Mouse (Mus musculus): ENCODE results near the gene Cd200r3.
A peak's percentile ranks its signal among the peaks of the same experiment; 100 is the strongest.

Cd200r3 gene

DNA sequence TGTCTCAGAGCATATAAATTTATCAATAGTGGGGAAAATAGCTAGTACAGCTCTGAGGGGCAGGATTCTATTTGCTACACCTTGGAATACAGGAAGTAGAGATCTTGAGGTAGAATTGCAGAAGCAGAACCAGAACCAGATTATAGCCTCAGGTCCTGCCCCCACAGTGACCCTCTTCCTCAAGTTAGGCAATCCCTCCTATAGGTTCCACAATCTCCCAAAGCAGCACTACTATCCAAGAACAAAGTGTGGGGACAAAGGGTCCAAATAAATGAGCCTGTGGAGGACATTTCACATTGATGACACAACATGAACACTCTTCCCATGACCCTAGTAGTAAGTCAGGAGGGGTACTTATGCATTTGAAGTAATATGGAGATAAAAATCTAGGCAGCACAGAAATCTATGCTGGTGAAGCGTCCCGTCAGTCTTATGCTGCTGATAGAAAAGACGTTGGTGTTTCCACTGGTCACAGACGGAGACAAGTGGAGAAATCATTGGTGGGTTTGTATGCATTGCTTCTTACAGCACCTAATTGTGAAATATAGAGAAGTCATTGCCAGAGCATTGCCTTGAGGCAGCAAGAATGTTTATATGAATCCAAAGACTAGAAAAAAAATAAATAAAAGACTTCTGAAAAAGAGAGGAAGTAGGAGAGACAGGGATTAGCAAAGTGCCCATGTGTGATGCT lies 45.3 kb downstream of the Cd200r3 start:
- DNase-seq (ENCODE audit: extremely low spot score), result no peak

DNA sequence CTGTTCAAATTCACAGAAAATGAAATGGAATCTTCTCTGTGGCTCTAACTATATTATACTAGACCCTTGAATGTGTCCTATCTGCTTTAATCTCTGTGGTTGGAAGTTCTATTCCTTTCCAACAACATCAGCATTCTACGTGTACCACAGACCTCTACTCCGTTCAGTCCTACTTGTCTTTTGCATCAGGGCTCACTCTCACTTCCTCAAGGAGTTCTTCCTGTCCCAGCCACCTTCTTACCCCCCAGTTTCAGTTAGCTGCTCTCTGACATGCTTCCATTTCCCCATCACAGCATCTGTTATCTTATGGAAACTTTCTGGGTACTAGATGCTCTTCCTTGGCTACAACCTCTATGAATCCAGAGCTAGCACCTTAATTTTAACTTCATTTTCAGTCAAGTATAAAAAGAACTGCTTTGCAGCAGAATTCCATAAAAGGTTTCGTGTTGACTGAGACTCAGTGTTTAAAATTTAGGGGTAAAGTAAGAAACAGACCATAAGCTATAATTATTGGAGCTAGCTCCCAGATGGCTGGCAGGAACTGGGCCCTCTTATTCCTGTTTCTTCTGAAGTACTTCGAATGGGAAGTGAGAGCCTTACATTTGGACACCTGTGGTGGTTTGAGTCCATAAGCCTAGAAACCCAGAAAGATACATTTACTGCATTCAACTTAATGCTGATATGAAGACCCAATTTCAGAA lies 50.0 kb downstream of the Cd200r3 start:
- DNase-seq (ENCODE audit: extremely low spot score), result no peak

DNA sequence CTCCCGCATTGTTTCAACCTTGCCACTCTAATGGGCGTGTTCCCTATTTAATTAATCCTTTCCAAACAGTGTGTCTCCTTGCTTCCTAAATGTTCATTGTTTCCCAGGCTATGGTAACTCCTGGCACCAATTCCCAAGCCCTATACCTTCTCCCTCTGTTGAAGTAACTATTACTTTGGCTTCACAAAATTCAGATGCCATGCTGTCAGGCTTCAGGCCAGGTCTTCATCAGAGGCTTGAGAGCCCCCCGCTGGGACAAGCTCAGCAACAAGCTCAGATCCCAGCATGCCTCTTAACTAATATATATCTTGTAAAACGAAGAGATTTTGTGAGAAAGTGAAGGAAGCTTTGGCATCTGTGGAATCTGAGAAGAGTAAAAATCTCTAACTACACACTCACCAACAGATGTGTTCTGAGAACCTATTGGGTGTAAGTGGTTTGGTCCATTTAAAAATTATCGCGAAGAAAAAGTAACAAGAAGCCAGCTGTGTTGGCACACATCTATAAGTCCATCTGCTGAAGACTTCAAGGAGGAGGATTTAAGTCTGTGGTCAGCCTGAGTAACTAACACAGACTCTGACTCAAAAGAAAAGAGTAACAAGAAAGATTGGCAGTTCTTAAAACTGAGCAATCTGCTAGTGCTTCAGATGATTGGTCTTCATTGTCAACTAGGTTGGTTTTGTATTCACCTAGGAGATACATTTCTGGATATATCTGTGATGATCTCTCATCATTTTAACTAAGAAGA lies 50.9 kb downstream of the Cd200r3 start:
- no peak for DNase-seq (ENCODE audit: extremely low spot score)

DNA sequence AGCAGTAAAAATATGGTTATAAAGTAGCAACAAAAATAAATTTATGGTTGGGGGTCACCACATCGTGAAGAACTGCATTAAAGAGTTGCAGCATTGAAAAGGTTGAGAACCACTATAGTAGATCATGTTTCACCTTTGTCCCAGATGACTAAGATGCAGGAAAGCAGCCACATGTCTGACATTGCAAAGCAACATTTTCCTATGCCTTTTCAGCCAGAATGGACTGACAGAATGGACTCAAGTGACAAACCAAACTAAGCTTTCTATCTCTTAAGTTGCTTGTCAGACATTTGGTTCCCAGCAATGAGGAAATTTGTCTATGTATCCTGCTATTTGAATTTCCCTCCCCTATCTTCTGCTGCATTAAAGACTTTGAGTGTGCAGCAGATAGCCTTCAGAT lies 51.6 kb downstream of the Cd200r3 start:
- DNase-seq (ENCODE audit: extremely low spot score), result no peak

DNA sequence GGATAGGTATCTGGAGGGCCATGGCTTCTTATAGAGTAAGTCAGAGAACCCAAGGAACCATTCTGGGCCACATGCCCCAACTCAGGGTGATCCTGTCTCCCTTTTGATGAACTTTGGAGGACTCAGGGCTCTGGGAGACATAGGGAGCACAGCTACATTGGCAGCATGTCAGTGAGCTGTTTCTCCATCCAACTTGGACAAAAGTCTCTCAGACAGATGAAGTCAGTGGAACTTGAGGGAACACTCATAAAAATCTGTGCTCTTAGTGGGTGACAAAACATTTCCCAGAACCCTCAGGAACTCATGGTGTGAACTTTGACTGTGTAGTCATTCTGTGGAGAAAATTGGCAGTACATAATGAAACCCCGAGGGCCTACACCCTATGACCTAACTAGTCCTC lies 53.2 kb downstream of the Cd200r3 start:
- no peak for DNase-seq (ENCODE audit: extremely low spot score)

DNA sequence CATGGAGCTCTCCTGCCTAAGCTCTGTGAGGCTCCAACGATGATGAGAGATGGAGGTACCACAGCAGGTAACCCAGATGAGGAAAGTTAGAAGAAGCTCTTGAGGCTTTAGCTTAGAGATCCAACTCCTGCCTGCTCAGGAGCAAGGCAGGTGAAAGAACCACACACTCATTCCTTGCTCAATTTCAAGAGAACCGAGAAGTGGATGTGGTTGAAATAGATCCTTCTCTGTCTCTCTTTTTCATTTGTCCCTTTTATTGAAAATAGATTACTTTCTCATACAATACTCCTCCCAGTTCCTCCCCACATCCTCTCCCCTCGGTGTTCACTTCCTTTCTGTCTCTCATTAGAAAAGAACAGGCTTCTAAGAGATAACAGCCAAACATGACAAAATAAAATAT lies 56.1 kb downstream of the Cd200r3 start:
- DNase-seq (ENCODE audit: extremely low spot score), result no peak

DNA sequence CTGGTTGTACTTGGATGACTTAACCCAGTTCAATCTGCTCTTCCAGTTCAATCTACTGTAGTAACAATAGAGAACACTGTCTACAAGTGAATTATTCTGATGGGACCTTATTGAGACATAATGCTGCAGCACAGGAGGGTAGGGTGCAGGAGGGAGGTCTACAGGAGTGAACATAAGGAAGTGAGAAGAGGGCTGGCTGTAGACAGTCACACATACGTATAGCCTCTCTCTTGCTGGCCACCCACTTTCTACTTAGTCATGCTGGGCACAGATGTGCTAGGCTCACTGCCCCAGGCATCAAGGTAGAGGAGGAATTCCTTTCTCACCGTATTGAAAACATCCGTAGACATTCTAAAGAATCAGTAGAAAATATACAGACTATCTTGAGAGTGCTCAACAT lies 61.0 kb downstream of the Cd200r3 start:
- no peak for DNase-seq (ENCODE audit: extremely low spot score)

DNA sequence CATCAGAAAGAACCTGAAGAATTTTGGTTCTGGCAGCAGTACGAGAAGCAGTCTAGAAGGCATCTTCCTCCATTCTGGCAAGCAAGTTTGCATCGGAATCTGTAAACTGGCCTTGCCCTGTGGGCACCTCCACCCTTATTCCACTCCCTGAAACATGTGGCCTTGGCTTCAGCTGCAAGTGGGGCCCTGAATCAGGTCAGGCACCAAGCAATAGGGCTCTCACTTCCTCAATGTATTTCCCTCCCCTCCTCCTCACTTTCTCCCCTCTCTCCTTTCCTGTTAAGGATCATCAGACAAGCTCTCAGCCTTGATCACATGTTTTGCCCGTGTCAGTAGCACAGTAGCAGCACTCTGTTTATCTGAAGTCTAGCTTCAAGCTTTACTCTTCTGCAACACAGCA lies 61.8 kb downstream of the Cd200r3 start:
- no peak for DNase-seq (ENCODE audit: extremely low spot score)

DNA sequence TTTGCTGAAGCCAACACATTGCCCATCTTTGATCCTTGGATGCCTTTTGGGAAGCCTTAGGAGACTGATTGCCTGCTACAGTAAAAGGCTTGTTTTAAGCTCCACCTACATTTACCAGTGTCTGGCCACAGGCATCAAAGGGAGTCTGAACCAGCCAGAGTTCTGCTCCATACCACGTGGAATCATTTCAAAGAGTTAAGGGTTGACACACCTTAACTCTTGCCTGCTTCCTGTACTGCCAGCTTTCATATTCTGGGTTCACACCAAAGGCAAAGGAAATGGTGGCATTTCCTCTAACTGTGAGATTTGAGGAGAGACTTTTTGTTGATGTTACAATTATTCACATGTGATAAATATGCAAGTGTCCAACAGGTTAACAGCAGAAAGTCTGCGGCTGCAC lies 63.5 kb downstream of the Cd200r3 start:
- DNase-seq (ENCODE audit: extremely low spot score), result no peak

DNA sequence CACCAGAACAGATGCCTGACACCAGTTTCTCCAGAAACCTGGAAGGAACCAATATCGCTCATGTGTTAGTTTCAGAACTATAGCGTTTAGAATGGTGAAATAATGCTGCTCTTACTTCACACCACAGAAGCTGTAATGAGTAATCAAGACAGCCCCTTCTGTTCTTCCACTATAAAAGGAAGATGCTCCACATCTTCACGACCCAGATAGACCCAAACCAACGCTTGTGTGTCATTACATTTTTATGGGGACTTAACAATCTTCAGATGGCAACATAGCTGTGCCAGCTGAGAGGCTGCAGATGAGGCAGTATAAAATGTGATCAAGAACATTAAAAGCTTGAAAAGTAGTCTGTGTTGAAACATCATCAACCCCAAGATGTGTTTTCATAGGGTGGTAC lies 64.3 kb downstream of the Cd200r3 start:
- no peak for DNase-seq (ENCODE audit: extremely low spot score)

DNA sequence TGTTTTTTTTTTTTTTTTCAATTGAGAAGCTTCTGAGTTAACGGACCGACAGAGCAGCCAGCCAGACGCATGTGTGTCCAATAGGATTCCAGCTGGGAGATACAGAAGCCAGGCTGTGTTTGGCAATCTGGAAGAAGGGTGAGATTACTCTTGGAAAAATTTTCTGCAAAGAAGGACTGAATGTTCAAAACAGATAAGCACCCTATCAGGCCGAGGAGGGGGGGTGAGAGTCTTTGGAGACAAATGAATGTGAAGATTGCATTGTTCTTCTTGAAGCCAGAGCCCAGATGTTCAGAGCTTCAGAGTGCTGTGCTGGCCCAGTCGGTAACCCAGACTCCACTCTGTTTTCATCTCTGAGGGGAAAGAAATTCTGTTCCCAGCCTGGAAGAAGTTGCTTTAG lies 66.2 kb downstream of the Cd200r3 start:
- no peak for DNase-seq (ENCODE audit: extremely low spot score)

DNA sequence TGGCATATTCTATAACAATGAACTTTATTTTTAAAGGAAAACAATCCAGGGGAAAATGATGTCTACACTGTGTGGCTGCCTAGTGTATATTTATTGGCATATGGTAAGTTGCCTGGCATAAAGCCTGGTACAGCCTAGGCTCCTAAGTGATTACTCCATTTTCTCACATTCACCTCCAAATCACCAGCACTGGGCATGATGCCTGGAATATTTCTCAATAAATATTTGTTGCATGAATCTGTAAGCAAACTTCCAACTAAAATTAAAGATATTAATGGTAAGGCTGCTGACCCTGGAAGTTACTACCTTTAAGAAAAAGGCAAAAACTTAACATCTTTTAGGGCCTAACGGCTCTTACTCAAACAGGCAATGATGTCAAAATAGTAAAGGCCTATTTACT lies 72.1 kb downstream of the Cd200r3 start:
- DNase-seq (ENCODE audit: extremely low spot score), result no peak

DNA sequence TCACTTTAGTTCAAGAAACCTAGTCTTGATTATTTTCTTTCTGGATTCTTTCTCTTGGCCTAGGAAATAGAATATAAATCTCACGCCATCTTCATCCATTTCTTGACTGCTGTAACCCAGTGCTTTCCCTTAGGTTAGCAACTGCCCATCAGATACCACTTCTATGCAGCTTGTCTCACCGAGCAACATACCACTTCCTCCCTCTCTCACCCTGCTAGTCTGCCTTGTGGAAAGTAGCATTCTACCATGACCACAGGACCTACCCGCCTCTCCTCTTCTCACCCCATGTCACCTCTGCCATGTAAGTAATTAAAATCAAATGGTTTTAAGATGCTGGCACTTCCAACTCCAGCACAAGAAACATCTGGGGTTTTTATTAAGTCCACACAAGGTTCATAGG lies 73.0 kb downstream of the Cd200r3 start:
- no peak for DNase-seq (ENCODE audit: extremely low spot score)

DNA sequence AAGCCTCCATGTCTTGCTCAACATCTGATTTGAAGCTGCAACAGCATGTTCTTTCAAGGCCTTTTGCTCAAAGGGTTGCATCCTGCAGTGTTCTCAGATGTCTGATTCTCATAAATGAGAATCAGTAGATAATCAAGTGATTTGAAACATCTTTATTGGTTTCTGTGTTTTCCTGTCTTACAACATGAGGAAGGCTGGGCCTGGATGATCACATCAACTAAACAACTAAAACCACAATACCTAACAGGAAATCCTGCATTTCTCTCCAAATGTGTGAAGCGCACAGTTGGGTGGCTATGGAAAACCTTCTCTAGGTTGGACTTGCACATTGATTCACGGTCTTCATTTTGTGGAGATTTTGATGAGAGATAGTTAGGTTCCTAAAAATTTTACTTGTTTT lies 75.4 kb downstream of the Cd200r3 start:
- DNase-seq (ENCODE audit: extremely low spot score), result no peak

DNA sequence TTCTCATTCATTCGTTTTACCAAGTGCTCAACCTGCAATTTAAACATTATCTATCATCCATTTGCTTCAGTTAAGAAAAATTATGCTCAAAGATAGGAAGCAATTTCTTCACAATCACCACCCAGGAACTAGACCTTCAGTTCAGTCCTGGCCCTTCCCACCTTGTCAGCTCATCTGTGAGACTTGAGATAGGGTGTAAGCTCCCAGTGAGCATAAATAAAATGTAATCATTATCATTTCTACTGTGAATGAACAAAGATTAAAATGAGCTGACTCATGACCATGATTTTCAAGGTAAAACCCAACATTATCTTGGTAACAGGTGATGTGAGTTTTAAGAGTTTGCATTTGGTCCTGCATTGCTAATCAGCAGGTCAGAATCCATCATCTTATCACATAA lies 76.6 kb downstream of the Cd200r3 start:
- no peak for DNase-seq (ENCODE audit: extremely low spot score)

DNA sequence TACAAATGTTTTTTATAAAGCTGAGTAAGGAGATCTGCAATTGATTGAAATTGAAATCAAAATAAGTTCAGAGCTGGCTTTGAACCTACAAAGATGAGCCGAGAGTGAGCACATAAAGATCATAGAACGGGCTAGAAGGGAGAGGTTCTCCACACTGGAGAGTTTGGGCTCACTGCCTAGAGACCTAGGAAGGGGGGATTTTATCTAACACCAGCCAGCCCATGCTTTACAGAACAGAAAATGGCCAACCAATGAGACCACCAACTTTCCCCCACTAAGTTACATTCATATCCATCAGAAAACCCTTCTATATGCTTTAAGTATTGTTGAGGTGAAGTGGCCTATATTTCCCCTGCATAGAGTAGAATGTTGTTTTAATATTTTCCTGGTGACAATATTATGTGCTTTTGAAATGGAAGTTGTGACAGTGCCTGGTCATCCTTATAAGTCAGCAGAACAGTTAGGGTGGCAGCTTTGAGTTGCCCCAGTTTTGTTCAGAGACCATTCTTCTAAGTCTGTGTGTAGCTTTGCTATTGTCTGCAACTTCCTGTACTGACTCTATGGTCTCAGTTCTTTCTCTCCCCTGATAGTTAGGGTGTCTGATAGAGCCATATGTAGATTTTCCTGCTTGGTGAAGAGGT lies 77.3 kb downstream of the Cd200r3 start:
- no peak for DNase-seq (ENCODE audit: extremely low spot score)

DNA sequence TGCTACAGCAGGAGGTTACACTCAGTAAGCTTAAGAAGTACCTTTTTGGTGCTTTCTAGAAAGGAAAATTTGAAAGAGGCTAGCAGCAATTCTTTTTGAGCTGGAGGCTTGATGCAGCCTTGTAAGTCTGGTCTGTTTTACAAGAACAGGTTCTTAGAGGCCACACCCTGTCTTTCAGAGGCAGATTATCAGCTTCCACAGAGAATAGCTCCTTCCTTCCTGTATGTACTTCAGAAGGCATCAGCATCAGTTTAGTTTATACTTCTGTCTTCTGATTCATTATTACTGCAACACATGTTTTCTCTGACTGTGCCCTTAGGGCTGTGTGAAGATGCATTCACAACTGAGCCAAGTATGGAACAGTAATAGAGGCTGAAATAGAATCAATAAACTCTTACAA lies 78.0 kb downstream of the Cd200r3 start:
- no peak for DNase-seq (ENCODE audit: extremely low spot score)

DNA sequence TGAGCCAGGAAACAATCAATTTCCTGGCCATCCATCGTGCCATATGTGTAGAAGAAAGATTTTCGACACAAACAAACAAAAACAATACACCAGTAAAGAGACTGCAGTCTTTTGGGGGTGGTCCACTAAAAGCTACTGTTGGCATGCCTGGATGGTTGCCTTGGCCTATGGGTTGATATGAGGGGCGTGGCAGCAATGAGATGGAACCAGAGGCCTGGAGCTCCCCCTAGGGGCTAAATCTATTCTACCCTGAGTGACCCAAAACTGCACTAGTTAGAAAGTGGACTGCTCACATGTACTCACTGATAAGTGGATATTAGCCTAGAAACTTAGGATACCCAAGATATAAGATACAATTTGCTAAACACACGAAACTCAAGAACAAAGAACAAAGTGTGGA lies 80.4 kb downstream of the Cd200r3 start:
- peak; percentile 43 for DNase-seq (ENCODE audit: extremely low spot score)

DNA sequence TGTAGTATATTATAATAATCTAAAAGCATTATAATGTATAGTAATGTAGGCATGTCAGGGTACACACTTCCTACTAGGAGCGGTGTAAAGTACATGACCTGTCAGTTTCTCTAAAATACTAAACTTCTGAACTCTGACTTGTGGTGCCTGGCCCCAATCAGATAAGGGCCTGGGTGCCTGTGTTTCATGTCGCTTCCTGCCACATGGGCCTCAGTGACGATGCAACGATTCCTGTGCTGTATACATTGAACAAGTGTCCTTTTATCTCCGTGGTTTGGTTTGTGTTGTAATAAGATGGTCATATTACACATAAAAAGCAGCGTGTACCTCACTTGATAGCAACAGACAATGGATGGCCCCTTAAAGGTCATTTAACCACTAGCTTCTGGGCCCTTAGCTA lies 81.8 kb downstream of the Cd200r3 start:
- DNase-seq (ENCODE audit: extremely low spot score), result no peak

DNA sequence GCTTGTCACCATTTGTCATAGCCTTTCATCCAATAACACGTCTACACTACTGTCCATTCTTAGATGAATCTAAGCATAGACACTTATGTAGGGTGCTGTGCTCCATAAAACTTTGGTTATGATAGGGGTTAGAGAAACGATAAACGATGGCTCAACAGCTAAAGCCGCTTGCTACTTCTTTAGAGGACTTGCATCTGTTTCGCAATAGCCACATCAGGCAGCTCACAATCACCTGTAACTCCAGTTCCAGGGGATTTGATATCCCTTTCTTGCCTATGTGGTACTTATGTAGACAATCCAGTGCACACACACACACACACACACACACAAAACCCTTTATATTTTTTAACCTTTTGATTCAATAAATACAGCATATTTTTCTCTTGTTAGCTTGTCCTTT lies 85.6 kb downstream of the Cd200r3 start:
- DNase-seq (ENCODE audit: extremely low spot score), result no peak

DNA sequence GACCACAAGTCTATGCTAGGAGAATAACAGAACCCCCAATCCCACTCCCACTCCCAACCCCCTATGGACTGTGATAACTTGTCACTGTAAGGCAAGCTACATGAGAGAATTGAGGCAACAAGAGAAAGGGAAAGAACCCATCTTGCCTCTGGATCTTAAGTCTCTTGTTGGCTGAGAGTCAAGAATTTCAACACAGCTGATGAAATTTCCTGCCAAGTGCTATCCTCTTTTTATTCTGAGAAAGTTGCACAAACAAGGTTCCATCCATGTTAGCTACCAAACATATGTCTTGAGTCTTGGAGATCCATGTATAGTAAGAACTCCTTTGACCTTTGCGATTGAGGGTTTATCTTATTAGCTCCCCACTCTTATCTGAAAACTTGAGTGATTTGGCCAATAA lies 86.0 kb downstream of the Cd200r3 start:
- DNase-seq (ENCODE audit: extremely low spot score), result no peak

DNA sequence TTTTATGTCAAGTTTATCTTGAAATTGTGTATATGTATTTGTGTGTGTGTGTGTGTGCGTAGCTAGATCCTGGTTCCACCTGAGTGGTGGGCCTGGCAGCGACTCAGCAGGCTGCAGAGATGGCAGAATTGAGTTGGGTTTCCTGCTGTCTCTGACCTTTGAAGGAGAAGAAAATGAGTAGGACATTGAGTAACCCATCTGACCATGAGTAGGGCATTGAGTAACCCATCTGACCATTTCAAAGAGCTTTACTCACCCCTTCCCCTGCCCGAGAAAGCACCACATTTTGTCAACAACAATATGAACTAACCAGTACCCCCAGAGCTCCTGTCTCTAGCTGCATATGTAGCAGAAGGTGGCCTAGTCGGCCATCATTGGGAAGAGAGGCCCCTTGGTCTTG lies 86.6 kb downstream of the Cd200r3 start:
- DNase-seq (ENCODE audit: extremely low spot score), result no peak

DNA sequence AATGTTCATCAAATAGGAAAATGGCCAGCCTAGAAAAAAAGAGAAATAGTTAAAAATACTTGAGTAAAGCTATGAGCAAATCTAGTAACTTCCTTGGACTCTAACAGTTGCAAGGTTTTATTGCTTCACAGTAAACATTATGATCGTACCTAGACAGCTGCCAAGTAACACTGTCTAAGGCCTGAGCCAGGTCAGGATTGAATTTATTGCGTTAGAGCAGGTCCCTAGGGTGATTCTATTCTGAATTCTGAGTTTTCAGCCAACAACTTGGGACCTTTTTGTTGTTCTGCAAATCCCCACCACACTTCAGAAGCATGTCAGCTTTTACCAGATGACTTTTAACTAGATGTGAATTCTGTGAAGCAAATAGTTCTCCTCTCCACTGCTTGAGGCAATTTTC lies 87.3 kb downstream of the Cd200r3 start:
- no peak for DNase-seq (ENCODE audit: extremely low spot score)
